Mouse (Mus musculus) heart, embryonic 16.5 days (tissue): ENCODE measurements around the gene Tmem86a. TPM values are rescaled to one million over a fixed set of nuclear protein-coding genes. Genes with fewer than 3 reads are reported as not detected.

Source experiments
- ATAC-seq: fragments of 200-750 bp; cut with Nextera tagmentation; replicated peaks from 2 replicates; pipeline ENCODE4 v1.8.0; 2017; ENCODE audit warnings: moderate number of reproducible peaks; ENCODE audit not compliant: insufficient read depth, low FRiP score; ENCODE audit errors: extremely low read depth
- H3K27ac ChIP-seq: fragments of 300-500 bp; sonication (generic); 2 replicates; pipeline ENCODE4 v1.5.1; 2014; ENCODE audit warnings: mild to moderate bottlenecking, low read length, control low read depth, moderate library complexity
- H3K27me3 ChIP-seq: fragments of 300-500 bp; sonication (generic); 2 replicates; pipeline ENCODE4 v1.6.1; 2014; ENCODE audit warnings: low read length, mixed read lengths; ENCODE audit not compliant: control insufficient read depth, insufficient read depth
- H3K36me3 ChIP-seq: fragments of 300-500 bp; sonication (generic); 2 replicates; pipeline ENCODE4 v1.6.1; 2014; ENCODE audit not compliant: control insufficient read depth, insufficient read depth
- H3K4me1 ChIP-seq: fragments of 300-500 bp; sonication (generic); 2 replicates; pipeline ENCODE4 v1.6.1; 2014; ENCODE audit warnings: low read length, mixed read lengths; ENCODE audit not compliant: control insufficient read depth, insufficient read depth
- H3K4me2 ChIP-seq: fragments of 300-500 bp; sonication (generic); 2 replicates; pipeline ENCODE4 v1.6.1; 2014; ENCODE audit warnings: low read depth, mild to moderate bottlenecking, control low read depth, low read length
- H3K4me3 ChIP-seq: fragments of 300-500 bp; sonication (generic); 2 replicates; pipeline ENCODE4 v1.5.1; 2014; ENCODE audit warnings: mild to moderate bottlenecking, control low read depth, low read length
- H3K9ac ChIP-seq: fragments of 300-500 bp; sonication (generic); 2 replicates; pipeline ENCODE4 v1.6.1; 2014; ENCODE audit warnings: low read length, control low read depth
- H3K9me3 ChIP-seq: fragments of 300-500 bp; sonication (generic); replicated peaks from 2 replicates; pipeline ENCODE4 v1.6.1; 2016; ENCODE audit warnings: low read length; ENCODE audit not compliant: control insufficient read depth
- WGBS: fragments of 180-500 bp; shearing (Covaris S2); extraction: QIAGEN DNeasy Blood & Tissue Kit; methylation state at CpG from one replicate; pipeline ENCODE4 v1.1.7; 2014; 5-methylcytosine and 5-hydroxymethylcytosine counted together
- microRNA-seq: library from miRNA; unstranded; fragments of <30 nt; microRNA quantifications from one replicate; pipeline ENCODE4, GENCODE M21; 2017
- polyA plus RNA-seq: library from polyadenylated mRNA; unstranded; fragments of >200 nt; fragmentation: Nextera tagmentation; extraction: Ambion mirVana; gene quantifications from 2 replicates; pipeline ENCODE4 v1.2.1, GENCODE M21; 2015

Tmem86a gene
- polyA plus RNA-seq, 1 experiment from 2014 or later: 20.1 TPM

GRCm38 (mm10) chr7:47103671-47104414 is 53.4 kb downstream of the Tmem86a start:
- Histone ChIP-seq H3K4me2 (no peak overlapping the region), H3K36me3 (no peaks in the 10 kb centered on the region), H3K27me3 (no peaks in the 10 kb centered on the region), H3K4me3 (no peak overlapping the region), H3K27ac (no peak overlapping the region), H3K9ac (no peak overlapping the region), H3K9me3 (no peaks in the 10 kb centered on the region), H3K4me1 (no peaks in the 10 kb centered on the region)
- ATAC-seq: no peak
- WGBS: 68% methylated on average over 1 of the region's 1 CpGs

Small RNA genes lying within 50 kb of the gene (microRNA-seq; reads per million reads assigned to microRNA genes)
- gene Mir7056: not detected

Other genes starting within 250 kb of the Tmem86a start
- 3,218 and 3,386 TPM in 2 replicates for gene Ldha, start 209.1 kb upstream of the Tmem86a start, polyA plus RNA-seq
- gene Ldhc, start 189.4 kb upstream of the Tmem86a start, polyA plus RNA-seq: not detected in 2 replicates
- gene Tsg101, start 130.6 kb upstream of the Tmem86a start, polyA plus RNA-seq: 161 and 164 TPM in 2 replicates
- gene Uevld, start 92.1 kb upstream of the Tmem86a start, polyA plus RNA-seq: 7.9 and 8.4 TPM in 2 replicates
- gene Gm9999, start 67.0 kb upstream of the Tmem86a start, polyA plus RNA-seq: not detected in 2 replicates
- 13.1 and 15.0 TPM in 2 replicates for gene Spty2d1, start 42.2 kb upstream of the Tmem86a start, polyA plus RNA-seq
- 0.29 and 0.51 TPM in 2 replicates for gene Ptpn5, start 83.1 kb downstream of the Tmem86a start, polyA plus RNA-seq
- not detected in 2 replicates for gene Mrgpra6, start 154.3 kb downstream of the Tmem86a start, polyA plus RNA-seq
- not detected in 2 replicates for gene Mrgpra9, start 202.2 kb downstream of the Tmem86a start, polyA plus RNA-seq